Mouse (Mus musculus) T-helper 17 cell (primary cell): ENCODE results near the gene Chrna10.

ENCODE experiments used
- in situ Hi-C, 2 experiments: fragments of 300-600 bp; cut with MboI, MseI; formaldehyde crosslinking; loops; 1 replicate in 1 of 2; 2 replicates in 1 of 2; pipeline ENCODE4 v1.15.1; 2025; ENCODE audit warnings: high pct_unique_total_duplicates in 2 of 2

Gene Chrna10

DNA sequence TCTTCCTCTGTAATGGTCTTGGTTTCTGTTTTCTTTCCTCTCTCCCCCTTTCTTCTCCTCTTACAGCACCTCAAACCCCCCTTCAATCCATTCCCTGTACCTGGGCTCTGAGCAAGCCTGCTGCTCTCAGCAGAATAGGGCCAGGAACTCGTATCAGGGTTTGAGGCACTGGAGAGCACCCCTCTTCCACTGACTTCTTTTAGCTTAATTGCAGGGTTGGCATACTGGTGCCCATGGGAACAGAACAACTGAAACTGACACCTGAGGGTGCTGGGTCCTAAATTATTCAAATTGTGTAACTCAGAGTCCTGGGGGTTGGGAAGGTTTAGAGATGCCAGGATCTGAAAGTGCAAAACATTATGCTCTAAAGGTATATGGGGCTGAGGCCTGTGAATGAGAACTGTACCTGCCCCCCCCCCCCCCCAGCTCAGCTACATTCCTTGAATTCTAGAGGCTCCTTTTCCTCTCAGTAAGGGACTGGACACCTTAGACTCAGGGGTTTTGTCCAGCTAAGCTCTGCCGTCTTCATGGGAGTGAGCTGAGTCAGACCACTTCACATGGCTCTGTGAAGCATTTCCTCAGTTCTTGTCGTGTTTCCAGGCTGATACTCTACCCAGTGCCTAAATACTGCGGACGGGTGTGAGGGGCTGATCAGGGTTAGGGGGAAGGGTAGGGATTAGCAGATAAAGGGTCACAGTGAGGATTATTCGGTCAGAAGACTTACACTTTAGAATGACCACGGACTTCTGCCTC is at the start of gene Chrna10:
Gene Chrna10, minus strand, starts transcription at position 250 of the 753 bp plus-strand sequence.
- in situ Hi-C loops, result no loop called here

DNA sequence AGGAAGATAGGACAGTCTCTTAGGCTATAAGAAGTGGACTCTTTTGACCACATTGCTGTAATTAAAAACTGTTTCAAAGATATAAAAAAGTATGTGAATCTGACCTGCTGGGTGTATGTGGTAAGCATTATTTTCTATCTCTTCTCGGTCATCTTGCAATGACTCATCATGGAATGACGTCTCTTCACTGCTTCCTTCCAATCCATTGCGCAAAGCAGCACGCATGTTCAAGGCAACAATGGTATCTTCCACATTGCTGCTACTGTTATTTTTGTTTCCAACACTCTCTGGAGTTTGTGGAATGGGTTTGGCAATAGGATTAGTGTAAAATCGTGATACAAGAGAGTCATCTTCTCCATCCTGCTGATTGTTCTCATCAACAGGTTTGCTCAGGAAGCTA is 37.1 kb upstream of the Chrna10 start:
- in situ Hi-C loops, result loop anchor here in 1 of 2 experiments (5.0 kb wide), 1 partner anchor 39 kb away; no protein-coding TSS in a partner anchor

DNA sequence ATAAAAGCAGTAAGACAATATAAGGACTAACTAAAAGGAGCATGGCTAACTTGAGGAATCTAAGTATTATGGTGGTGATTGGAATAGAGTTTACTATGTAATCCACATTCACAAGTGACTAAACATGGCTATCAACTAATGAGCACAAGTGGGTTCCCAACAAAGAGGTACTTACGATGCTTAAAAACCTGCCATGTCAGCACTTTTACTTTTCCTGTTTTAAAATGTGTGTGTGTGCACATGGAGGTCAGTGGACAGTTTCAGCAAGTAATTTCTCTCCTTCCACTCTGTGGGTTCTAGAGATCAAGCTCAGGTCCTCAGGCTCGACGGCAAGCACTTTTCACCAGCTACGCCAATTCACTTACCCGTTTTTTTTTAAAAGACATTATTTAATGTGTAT is 21.3 kb upstream of the Chrna10 start:
- in situ Hi-C loops, result loop anchor here in 1 of 2 experiments (5.0 kb wide), 1 partner anchor 324 kb away; no protein-coding TSS in a partner anchor

GRCm38 (mm10) chr7:102137464-102137863 is 20.8 kb upstream of the Chrna10 start:
- in situ Hi-C loops, result loop anchor here in 1 of 2 experiments (5.0 kb wide), 1 partner anchor 325 kb away; no protein-coding TSS in a partner anchor

GRCm38 (mm10) chr7:102132395-102132794 is 15.8 kb upstream of the Chrna10 start:
- in situ Hi-C loops, result no loop called here

DNA sequence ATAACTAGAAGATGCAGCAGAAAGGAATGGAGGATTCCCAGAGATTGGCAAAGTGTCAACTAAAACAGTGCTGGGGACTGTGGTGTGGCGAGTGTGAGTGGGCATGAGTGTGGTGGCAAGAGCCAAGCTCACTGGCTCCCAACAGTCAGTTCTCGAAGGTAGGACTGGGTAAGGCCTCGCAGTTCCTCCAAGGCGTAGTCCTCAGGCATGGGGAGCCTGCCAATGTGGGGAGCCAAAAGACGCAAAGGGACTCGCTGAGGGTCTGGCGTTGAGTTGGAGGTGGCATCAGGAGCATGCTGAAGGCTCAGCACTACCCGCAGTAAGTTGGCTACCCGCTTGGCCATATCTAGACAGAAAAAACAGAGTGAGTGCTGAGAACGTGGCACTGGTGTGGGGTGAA is 3.7 kb upstream of the Chrna10 start:
- in situ Hi-C loops, result loop anchor here in 1 of 2 experiments (5.0 kb wide), 1 partner anchor 337 kb away; no protein-coding TSS in a partner anchor

DNA sequence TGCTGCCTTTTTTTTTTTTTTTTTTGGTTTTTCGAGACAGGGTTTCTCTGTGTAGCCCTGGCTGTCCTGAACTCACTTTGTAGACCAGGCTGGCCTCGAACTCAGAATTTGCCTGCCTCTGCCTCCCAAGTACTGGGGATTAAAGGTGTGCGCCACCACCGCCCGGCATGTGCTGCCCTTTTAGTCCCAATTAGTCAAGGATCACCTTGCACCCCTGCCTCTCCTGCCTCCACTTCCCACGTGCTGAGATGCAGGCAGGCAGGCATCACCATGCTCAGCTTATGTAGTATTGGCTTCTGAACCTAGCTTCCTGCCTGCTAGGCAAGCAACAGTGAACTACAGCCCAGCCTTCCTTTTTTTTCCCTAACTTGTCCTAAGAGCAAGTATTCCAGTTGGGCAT is 754 bp upstream of the Chrna10 start:
- in situ Hi-C loops, result no loop called here

DNA sequence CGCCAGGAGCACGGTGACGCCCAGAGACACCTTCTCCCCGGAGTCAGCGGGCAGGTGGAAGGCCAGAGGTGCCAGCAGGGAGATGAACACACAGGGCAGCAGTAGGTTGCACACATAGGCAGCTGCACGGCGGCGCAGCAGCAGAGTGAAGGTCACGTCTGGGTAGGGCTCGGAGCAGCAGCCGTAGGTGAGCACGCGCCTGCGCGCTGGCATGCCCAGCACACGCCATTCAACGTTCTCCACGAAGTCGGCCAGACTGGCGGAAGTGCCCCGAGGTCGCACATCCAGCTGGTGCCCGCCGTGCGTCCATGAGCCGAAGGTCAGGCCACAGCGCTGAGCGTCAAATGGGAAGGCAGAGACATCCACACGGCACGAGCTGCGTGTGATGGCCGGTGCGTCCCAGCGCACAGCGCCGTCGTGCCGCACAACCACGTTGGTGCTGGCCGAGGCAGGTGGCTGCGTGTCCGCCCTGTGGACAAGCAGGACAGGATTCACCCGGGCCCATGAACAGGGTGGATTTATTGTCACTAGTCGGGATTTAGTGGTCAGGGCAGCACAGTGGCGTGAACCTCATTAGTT is 3.4 kb downstream of the Chrna10 start:
- in situ Hi-C loops, result no loop called here

DNA sequence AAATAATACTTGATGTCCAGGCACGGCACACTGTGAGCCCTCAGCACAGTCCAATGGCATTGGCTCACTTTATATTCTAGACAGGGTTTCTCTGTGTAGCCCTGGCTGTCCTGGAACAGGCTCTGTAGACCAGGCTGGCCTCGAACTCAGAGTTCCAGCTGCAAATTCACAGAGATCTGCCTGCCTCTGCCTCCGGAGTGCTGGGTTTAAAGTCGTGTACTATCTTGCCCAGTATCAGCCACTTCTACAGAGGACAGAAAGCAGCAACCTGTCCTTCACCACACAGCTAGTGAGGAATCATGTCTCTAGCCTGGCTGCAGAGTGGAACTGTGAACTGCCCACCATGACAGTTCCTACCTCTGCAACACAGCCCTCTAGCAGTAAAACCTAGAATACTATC is 6.9 kb downstream of the Chrna10 start:
- in situ Hi-C loops, result no loop called here

DNA sequence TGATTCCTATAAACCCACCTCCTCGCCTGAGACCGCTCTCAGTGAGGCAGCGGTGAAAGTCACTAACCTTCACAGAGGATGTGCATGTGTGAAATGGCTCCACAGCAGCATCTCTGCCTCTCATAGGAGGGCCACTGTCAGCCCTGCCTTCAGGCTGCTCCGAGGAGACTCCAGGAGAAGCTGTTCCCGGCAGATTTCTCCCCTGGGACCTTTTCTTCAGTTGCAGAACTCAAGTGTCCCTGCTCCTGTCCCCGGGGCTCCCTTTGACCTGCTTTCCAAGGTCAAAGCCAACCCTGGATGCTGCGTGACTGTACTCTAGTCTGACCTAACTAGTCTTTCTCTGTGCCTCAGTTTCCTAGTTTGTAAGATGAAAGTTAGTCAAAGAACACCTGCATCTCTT is 7.5 kb downstream of the Chrna10 start, which contains the start of gene Art5:
Gene Art5, minus strand, starts transcription at position 319 of the 400 bp plus-strand sequence.
- in situ Hi-C loops, result no loop called here

GRCm38 (mm10) chr7:102108206-102108605 is 8.4 kb downstream of the Chrna10 start:
- in situ Hi-C loops, result no loop called here

DNA sequence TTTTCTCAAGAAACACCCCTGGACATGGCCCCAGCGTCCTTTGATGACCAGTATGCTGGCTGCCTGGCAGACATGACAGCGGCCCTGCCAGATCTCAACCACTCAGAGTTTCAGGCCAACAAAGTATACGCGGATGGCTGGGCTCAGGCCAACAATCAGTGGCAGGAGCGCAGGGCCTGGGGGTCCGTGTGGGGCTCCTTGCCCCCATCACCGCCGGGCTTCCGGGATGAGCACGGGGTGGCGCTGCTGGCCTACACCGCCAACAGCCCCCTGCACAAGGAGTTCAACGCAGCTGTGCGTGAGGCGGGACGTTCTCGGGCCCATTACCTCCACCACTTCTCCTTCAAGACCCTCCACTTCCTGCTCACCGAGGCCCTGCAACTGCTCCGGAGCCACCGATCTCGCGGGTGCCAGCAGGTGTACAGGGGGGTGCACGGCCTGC is 9.9 kb downstream of the Chrna10 start:
- in situ Hi-C loops, result no loop called here

- in situ Hi-C loops, result no loop called here
Observed at GRCm38 (mm10) chr7:102104126-102104525, 12.5 kb downstream of the Chrna10 start.

GRCm38 (mm10) chr7:102103555-102103954 is 13.1 kb downstream of the Chrna10 start:
- in situ Hi-C loops, result no loop called here

GRCm38 (mm10) chr7:102102696-102103095 is 13.9 kb downstream of the Chrna10 start:
- in situ Hi-C loops, result no loop called here

GRCm38 (mm10) chr7:102102241-102102640 is 14.4 kb downstream of the Chrna10 start:
- in situ Hi-C loops, result no loop called here

GRCm38 (mm10) chr7:102101487-102101886 is 15.1 kb downstream of the Chrna10 start, which contains the start of gene Art1:
Gene Art1 (plus strand): TSS chr7:102101743.
- in situ Hi-C loops, result no loop called here

GRCm38 (mm10) chr7:102100868-102101267 is 15.8 kb downstream of the Chrna10 start:
- in situ Hi-C loops, result no loop called here

GRCm38 (mm10) chr7:102099760-102100661 is 16.6 kb downstream of the Chrna10 start:
- in situ Hi-C loops, result loop anchor here in 1 of 2 experiments (10.0 kb wide), 1 partner anchor 715 kb away; no protein-coding TSS in a partner anchor

- in situ Hi-C loops, result no loop called here
Observed at GRCm38 (mm10) chr7:102087336-102087735, 29.3 kb downstream of the Chrna10 start.

- in situ Hi-C loops, result loop anchor here (5.0 kb wide), 3 partner anchors 37 to 422 kb away; partner anchors contain the start of gene Clpb (in 1 of the 2)
Observed at GRCm38 (mm10) chr7:102084041-102084696, 32.5 kb downstream of the Chrna10 start.
